Mouse (Mus musculus): ENCODE data around the gene Tfr2. TPM values are rescaled to one million over a fixed set of nuclear protein-coding genes. Genes with fewer than 3 reads are reported as not detected.
A peak's percentile ranks its signal among the peaks of the same experiment; 100 is the strongest.

Tfr2 gene
- total RNA-seq, 2 experiments from 2014 or later, result 0.89 to 1.3 TPM

DNA sequence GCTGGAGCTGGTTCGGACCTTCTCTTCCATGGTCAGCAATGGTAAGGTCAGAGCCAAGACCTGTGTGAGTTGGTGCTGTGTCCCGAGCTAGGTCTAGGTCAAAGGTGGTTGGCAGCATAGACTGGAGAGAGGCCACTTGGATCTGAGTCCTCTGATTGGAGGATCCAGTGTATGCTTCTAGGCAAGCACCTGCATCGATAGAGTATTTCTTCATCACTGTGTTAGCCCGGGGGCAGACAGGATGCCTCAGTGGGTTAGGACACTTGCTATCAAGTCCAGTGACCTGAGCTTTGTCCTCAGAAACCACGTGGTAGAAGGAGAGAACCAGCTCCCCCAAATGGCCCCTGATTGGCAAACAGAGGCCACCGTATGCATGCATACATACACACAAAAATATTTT lies 10.6 kb downstream of the Tfr2 start:
- ATAC-seq (ENCODE audit: poor library complexity, severe bottlenecking), result no peak

DNA sequence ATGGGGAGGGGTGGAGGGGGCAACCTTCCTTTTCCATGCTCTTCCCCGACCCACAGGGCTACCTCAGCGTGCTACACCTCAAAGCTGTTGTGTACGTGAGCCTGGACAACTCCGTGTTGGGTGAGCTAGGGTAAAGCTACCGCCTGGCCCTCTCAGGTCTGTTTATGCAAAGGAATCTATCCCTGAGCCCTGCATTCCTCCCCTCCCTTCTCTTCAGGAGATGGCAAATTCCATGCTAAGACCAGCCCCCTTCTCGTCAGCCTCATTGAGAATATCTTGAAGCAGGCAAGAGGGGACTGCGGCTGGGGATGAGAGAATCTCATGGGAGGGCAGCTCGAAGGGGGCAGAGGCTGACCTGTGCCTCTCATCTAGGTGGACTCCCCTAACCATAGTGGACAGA lies 13.1 kb downstream of the Tfr2 start:
- no peak for ATAC-seq (ENCODE audit: poor library complexity, severe bottlenecking)

DNA sequence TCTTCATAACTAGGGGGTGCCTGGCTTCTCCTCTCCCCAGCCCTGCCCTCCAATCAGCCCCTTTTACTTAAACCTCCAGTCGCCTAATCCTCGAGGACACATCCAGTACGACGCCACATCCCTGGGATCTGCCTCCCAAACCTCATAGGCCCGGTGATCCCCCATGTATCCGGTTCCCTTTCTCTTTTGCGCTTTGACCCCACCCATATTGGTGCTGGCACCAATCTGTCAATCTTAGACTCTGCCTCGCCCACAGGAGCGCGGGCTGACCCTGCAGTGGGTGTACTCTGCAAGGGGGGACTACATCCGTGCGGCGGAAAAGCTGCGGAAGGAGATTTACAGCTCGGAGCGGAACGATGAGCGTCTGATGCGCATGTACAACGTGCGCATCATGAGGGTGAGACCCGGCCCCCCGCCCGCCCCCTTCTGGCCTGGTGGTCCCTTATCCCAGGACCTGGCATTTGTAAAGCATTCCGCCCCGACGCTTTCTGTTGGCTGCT lies 14.1 kb downstream of the Tfr2 start:
- ATAC-seq (ENCODE audit: poor library complexity, severe bottlenecking), result no peak

DNA sequence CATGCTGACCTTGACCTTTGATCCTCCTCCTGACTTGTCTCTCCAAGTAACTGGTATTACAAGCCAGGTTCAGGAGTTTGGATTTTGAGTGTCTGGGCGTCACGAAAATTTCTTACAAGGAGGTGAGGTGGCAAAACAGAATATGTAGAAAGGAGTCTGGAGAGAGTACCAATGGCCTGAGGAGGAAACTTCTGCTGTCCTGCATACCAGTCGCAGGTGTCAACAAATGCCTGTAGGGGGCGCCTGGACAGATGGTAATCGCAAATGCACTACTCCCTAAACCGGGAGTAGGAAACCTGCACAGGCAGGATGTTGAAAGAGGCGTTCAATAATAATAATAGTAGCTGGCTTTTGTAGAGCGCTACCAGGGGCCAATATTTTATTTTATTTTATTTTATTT lies 15.3 kb downstream of the Tfr2 start:
- ATAC-seq (ENCODE audit: poor library complexity, severe bottlenecking), result peak; percentile 86

DNA sequence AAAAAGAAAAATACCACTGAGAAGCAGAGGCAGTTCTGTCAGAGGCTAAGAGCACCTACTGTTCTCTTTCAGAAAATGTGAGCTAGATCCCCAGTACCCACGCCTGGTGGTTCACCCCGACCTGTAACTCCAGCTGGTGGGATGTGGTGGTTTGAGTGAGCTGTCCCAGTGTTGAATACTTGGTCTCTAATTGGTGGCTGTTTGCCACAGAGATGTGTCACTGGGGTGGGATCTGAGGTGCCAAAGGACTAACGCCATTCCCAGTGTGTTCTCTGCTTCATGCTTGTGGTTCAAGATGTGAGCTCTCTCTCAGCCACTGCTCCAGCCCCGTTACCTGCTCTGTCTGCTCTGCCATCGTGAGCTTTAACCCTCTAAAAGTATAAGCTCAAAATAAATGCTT lies 20.9 kb downstream of the Tfr2 start:
- no peak for ATAC-seq (ENCODE audit: poor library complexity, severe bottlenecking)

DNA sequence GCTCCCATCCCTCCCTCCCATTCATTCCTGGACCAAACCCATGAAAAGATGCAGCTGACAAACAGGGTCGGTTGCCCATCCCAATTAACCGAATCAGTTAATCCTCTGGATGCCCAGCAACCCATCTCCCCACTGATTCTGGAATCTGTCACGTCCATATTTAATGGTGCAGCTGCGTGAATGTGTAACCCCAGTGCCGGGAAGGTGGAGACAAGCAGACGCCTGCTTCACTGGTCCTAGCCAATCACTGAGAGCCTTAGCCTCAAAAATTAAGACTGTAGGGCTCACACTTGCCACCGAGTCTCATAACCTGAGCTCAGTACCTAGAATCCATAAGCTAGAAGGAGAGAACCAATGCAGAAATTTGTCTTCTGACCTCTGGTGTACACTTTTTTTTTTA lies 26.3 kb downstream of the Tfr2 start:
- no peak for ATAC-seq (ENCODE audit: poor library complexity, severe bottlenecking)

DNA sequence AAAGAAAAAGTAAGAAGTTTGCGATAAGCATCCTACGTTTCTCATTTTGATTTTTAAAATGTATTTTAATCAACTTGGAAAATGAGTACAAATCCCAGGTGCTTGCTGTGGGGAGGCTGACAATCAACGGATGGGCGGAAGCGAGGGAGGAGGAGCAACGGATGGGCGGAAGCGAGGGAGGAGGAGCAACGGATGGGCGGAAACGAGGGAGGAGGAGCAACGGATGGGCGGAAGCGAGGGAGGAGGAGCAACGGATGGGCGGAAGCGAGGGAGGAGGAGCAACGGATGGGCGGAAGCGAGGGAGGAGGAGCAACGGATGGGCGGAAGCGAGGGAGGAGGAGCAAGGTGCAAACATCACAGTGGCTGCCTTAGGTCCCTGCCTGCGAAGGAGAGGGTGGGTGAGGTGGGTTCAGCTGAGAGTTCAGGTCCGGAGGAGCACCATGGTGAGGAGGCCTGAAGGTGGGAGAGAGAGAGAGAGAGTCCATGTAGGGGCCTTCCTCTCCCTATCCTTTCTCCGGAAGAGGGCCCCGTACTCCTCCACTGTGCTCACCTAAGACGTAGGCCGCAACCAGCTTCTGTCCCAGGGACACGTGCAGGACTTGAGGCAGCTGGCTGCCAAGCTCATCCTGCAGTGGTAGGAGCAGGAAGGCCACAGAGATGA lies 27.1 kb downstream of the Tfr2 start:
- peak; percentile 17; the same call in 1 of the 2 replicates for ATAC-seq (ENCODE audit: poor library complexity, severe bottlenecking)

DNA sequence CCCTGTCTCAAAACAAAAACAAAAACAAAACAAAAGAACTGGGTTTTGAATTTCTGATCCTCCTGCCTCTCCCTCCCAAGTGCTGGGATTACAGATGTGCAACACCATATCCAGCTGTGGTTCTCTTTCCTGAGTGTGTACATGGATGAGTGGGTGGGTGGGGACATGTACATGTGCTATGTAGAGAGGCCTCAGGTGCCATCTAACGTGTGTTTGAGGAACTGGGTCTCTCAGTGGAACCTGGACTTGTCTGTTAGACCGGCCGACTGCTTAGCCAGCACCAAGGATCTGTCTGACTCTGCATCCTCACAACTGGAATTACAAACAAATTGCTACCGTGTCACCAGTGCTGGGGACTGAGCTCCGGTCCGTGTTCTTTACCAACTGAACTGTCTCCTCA lies 28.0 kb downstream of the Tfr2 start:
- no peak for ATAC-seq (ENCODE audit: poor library complexity, severe bottlenecking)

DNA sequence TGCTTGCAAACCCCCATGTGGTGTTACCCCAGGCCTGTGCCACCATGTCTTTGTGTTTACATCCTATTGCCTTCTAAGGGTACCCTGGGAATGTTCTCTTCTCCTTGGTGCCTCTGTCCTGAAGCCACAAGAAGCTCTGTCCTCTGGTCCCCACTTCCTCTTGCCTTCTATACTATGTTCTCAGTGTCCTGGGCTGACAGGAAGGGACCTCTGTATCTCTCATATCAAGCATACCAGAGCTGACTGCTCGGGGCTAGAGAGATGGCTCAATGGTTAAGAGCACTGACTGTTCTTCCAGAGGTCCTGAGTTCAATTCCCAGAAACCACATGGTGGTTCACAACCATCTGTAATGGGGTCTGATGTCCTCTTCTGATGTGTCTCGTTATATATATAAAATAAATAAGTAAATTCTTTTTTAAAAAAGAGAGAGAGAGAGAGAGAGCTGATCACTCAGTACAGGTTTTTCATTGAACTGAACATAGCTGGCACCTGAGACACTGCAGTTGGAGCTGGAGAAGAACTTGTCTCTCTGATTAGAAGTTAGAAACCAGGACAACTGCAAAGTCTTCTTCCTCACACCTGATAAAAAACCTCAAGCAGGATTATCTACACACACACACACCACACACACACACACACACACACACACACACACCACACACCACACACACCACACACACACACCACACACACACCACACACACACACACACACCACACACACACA lies 28.6 kb downstream of the Tfr2 start:
- no peak for ATAC-seq (ENCODE audit: poor library complexity, severe bottlenecking)

DNA sequence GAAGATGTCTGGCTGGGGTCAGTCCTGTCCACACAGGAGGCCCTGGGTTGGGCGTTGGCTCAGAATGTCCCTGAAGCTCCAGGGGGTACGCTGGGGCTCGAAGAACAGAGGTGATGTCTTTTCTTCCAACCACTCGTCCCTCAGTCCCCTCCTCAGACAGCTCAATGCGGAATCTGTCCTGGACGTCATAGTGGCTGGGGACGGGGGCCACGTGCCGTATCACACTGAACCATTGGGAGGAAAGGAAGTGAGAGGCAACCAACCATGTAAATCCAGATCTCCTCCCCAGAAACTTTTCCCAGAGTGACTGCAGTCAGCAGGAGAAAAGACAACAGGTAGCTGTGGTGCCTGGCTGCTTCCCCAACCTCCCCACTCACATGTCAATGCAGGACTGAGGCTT lies 30.0 kb downstream of the Tfr2 start:
- no peak for ATAC-seq (ENCODE audit: poor library complexity, severe bottlenecking)

DNA sequence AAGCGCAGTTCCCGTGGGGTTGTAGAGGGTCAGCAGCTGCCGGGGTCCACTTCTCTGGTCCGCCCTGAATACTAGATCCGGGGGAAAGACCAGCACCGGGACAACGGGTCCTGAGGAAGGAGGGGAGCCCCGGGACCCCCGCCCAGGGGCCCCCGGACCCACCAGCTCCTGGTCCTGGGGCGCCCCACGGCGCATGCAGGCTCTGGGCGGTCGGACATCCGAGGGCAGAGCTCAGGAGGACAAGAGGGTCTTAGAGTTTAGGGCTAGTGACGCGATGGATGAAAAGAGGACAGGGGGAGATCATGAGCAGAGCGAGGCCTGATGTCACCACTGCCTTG lies 30.6 kb downstream of the Tfr2 start:
- ATAC-seq (ENCODE audit: poor library complexity, severe bottlenecking), result peak; percentile 15

DNA sequence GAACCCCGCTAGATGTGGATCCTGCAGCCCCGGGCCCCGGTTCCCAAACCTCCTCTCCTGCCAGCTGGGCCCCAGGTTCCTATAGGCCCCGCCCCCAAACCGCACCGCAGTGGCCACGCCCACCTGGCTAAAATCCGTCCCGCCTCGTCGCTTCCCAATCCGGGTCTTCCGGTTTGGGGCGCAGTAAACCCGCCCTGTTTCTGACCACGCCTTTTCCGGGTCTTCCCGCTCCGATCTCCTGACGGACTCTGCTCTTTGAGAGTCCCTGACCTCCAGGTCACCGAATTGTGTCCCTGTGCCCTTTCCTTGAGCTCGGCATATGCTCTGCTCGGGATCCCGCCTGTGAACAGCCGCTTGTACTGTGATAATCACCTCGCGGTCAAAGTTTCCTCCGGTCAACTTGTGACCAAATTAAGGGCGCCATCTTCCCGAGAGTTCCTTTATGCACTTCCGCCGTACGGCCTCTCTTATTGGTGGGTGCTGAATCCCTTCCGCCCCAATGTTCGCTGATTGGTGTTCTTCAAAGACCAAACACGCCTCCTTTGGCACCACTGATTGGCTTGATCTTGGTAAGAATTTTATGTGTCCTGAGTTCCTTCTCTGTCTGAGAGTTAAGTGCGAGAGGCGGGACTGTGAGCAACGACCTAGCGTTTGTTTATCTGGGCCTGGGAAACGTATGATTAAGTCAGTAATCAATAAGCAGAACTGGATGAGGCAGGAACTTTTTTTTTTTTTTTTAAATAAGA lies 31.2 kb downstream of the Tfr2 start, which contains the start of gene Mospd3:
Gene Mospd3, minus strand, starts transcription at position 440 of the 746 bp plus-strand sequence.
- ATAC-seq (ENCODE audit: poor library complexity, severe bottlenecking), result peak; percentile 88

DNA sequence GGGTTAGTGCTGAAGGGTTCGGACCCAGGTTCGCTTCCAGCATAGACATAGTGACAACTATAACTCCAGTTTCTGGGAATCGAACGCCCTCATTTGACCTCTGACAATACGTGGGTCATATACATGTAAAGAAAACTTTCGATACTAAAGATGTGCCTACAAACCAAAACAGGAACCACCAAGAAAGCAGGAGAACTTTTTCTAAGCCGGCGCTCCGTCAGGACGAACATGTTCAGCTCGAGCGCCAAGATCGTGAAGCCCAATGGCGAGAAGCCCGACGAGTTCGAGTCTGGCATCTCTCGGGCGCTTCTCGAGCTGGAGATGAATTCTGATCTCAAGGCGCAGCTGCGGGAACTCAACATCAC lies 31.7 kb downstream of the Tfr2 start:
- ATAC-seq (ENCODE audit: poor library complexity, severe bottlenecking), result 0 out of 2 replicates have a peak, but pooled peaks have one; percentile 4

DNA sequence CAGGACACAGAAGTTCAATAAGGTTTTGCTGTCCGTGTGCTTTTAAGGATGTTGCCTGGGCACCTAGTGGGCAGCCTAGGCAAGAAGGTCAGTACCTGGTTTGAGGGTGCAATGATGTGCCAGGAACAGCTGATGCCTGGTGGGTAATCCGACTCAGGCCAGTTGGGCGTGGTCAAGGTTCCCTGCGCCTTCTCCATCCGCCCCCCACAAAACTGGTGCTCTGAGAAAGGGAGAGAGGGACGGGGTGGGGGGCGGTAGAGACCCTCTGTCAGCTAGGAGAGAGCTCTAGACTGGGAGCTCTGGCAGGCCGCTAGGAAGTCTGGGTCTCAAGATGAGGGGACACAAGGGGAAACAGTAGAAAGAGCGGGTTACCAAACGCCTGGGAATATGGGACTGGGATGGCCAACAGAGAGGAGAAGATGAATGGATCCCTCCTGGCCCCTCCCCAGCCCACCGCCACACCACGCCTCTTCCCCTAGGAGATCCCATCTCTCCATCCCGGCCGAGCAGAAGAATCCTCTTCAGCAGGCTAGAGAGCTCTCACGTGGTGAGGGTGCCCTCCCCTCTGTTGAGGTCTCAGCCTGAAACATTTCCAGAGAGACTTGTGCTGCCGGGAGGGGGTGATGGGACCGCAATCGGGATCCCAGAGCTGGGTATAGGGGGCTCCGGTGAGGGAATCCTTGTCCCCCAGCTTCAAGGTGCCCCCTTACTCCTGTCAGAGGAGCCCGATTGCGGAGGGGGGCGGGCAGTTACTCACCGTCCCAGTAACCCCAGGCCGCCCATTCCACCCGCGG lies 38.4 kb downstream of the Tfr2 start:
- ATAC-seq (ENCODE audit: poor library complexity, severe bottlenecking), result no peak

DNA sequence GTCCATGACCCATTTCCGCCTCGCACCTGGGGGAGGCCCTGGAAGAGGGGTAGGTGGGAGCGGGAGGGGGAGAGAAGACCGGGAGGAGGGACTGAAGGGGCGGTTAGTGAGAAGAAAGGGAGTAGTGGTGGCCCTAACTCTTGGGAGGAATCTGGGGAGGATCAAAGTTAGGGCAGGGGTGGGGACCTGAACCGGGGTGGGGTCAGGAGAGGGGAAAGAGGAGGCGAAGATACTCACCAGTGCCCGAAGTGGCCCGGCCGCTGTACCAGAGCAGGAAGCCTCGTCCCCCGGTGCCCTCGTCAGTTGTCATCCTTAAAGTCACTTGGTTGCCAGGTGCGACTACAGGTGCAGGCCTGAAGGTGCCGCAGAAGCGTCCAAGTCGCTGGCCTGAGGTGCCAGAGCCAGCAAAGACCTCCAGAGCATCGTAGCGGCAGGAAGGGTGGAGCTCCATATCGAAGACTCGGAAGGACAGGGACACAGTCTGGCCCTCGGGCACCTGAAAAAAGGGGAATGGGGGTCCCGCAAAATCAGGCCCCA lies 39.1 kb downstream of the Tfr2 start:
- no peak for ATAC-seq (ENCODE audit: poor library complexity, severe bottlenecking)

DNA sequence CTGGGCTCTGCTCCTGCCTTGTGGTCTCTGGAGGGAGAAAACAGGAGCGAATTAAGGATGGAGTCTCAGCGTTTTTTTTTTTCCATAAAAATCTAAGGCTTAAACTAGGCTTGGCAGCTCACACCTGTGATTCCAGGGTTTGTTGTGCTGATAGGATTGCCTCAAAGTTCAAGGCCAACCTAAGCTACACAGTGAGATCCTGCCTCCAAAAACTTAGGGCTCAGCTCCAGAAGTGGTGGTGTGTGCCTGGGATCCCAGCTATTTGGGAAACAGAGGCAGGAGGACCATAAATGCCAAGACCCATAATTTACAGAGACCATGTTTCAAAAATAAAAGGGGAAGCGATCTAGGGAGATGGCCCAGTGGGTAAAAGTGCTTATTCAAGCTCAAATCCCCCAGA lies 39.7 kb downstream of the Tfr2 start:
- no peak for ATAC-seq (ENCODE audit: poor library complexity, severe bottlenecking)

DNA sequence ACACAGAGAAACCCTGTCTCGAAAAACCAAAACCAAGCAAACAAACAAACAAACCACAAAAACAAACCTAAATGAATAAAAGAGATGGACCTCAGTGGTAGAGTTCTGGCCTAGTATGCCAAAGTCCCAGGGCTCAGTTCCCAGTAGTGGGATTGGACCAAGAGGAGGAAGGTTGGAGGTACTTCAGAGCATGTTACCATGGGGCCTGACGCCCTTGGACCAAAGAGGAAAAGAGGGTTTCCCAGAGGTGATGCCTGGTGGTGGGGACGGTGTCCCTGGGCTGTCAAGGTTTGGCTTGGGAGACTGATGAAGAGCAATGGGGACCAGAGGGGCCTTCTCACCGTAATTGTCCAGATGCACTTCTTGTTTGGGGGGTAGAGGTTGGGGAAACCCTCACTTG lies 40.4 kb downstream of the Tfr2 start:
- no peak for ATAC-seq (ENCODE audit: poor library complexity, severe bottlenecking)

DNA sequence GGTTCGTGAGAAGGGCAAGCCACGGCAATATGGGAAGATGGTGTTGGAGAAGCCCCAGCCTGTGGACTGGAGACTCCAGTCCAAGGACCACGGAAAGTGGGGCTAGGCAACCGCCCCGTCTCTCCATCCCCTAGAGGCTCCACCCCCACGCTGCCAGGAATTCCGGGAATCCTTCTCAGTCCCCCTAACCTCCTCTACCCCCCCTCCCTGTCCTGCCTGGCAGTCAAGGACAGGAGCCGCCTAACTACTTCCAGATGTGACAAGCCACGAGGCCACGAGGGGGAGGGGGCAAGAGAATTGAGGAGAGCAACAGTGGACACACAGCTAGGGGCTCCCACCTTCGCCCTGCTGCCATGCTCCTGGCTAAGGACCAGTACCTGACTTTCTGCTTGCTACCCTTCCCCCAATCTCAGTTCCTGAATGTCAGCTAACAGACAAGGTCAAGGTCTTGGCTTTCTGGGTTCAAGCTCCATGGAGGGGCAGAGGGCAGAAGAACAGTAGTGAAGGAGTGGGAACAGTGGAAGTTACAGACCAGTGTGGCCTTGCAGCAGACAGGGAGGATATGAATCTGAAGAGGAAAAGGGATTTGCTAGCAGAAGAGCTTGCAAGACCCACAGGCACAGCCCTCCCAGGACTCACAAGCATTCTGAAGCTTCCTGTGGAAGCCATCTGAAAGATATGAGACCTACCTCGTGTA lies 41.1 kb downstream of the Tfr2 start:
- no peak for ATAC-seq (ENCODE audit: poor library complexity, severe bottlenecking)

DNA sequence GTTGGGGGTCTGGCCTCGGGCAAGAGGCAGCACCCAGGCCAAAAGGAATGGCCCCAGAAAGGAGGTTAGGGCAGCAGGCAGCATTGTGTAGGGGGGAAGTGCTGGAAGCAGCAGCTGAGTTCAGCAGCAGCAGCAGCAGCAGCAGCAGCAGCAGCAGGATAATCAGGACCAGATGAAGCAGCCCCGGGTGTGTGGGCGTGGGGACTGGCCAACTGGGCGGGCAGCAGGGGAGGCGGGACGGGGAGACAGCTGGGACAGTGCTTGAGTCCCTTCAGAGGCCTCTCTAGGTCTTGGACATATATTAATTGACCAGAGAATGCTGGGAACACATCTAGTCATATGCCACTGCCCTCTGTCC lies 41.6 kb downstream of the Tfr2 start:
- no peak for ATAC-seq (ENCODE audit: poor library complexity, severe bottlenecking)

DNA sequence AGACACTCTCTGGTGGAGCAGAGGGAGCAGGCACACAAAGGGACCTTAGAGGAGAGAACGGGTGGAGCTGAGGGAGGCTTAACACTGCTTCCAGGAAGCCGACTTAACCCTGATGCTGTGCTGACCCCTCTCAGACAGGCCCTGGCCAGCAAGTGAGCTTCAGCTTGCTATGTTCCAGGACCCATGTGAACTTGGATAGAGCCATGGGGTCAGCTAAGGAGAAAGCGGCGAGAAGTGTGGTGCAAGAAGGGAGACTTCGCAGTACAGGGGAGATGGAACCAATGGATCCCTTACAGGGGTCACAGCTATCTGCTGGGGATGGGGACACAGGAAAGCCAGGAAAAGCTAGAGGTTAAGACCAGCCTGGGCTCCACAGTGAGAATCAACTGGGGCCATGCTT lies 43.4 kb downstream of the Tfr2 start:
- ATAC-seq (ENCODE audit: poor library complexity, severe bottlenecking), result no peak

All from megakaryocyte, adult 5-6 weeks (primary cell).